Mouse (Mus musculus) lung, adult 2 months (tissue): Measurements from ENCODE around the gene Ncl.

Source experiments
- CTCF ChIP-seq: fragments of 200-500 bp; IDR thresholded peaks from 2 replicates; pipeline ENCODE4 v1.5.1; 2011; ENCODE audit warnings: mild to moderate bottlenecking, low read length, control low read depth; ENCODE audit not compliant: insufficient read depth
- POLR2A ChIP-seq: fragments of 200-500 bp; IDR thresholded peaks from 2 replicates; pipeline ENCODE4 v1.6.1; 2011; ENCODE audit warnings: low read depth, mild to moderate bottlenecking, control low read depth, low read length, borderline replicate concordance; ENCODE audit errors: extremely low read depth

- TF ChIP-seq POLR2A (no peak), CTCF (no peak)
Observed at GRCm38 (mm10) chr1:86361852-86362615, 2.8 kb upstream of the Ncl start.
